Mouse (Mus musculus) embryonic facial prominence, embryonic 14.5 days (tissue): ENCODE results near the gene 9230104L09Rik. TPM values are rescaled to one million over a fixed set of nuclear protein-coding genes. Genes with fewer than 3 reads are reported as not detected.

Experiments
- ATAC-seq: fragments of 200-750 bp; cut with Nextera tagmentation; 2 replicates; pipeline ENCODE4 v1.8.0; 2017; ENCODE audit warnings: low read depth, moderate number of reproducible peaks, moderate TSS enrichment
- DNase-seq: peaks from one replicate; pipeline ENCODE4 v3.0.0-alpha.2; 2015; ENCODE audit warnings: low spot score
- H3K27ac ChIP-seq: fragments of 300-500 bp; sonication (generic); replicated peaks from 2 replicates; pipeline ENCODE4 v1.5.1; 2014; ENCODE audit warnings: low read depth, mild to moderate bottlenecking, low read length, moderate library complexity
- H3K27me3 ChIP-seq: fragments of 300-500 bp; sonication (generic); replicated peaks from 2 replicates; pipeline ENCODE4 v1.6.1; 2014; ENCODE audit warnings: low read length; ENCODE audit not compliant: control insufficient read depth, insufficient read depth
- H3K36me3 ChIP-seq: fragments of 300-500 bp; sonication (generic); 2 replicates; pipeline ENCODE4 v1.6.1; 2014; ENCODE audit warnings: low read length, mixed read lengths; ENCODE audit not compliant: control insufficient read depth, insufficient read depth
- H3K4me1 ChIP-seq: fragments of 300-500 bp; sonication (generic); 2 replicates; pipeline ENCODE4 v1.6.1; 2014; ENCODE audit warnings: antibody characterized with exemption, low read length; ENCODE audit not compliant: control insufficient read depth, insufficient read depth
- H3K4me2 ChIP-seq: fragments of 300-500 bp; sonication (generic); 2 replicates; pipeline ENCODE4 v1.6.1; 2014; ENCODE audit warnings: low read depth, mild to moderate bottlenecking, low read length, moderate library complexity, mixed read lengths
- H3K4me3 ChIP-seq: fragments of 300-500 bp; sonication (generic); 2 replicates; pipeline ENCODE4 v1.5.1; 2014; ENCODE audit warnings: low read depth, mild to moderate bottlenecking, low read length
- H3K9ac ChIP-seq: fragments of 300-500 bp; sonication (generic); 2 replicates; pipeline ENCODE4 v1.6.1; 2014; ENCODE audit warnings: low read depth, mild to moderate bottlenecking, low read length, moderate library complexity, mixed read lengths
- H3K9me3 ChIP-seq: fragments of 300-500 bp; sonication (generic); 2 replicates; pipeline ENCODE4 v1.6.1; 2016; ENCODE audit warnings: low read length; ENCODE audit not compliant: control insufficient read depth
- WGBS: fragments of 180-500 bp; shearing (Covaris S2); extraction: QIAGEN DNeasy Blood & Tissue Kit; methylation state at CpG from one replicate; pipeline ENCODE4 v1.1.7; 2014; 5-methylcytosine and 5-hydroxymethylcytosine counted together
- polyA plus RNA-seq: library from polyadenylated mRNA; unstranded; fragments of >200 nt; fragmentation: Nextera tagmentation; extraction: Ambion mirVana; gene quantifications from 2 replicates; pipeline ENCODE4 v1.2.1, GENCODE M21; 2014

9230104L09Rik gene
- polyA plus RNA-seq, 1 experiment from 2014 or later = not detected

- Histone ChIP-seq H3K27me3 (no peaks in the 10 kb centered on the region), H3K4me2 (no peak overlapping the region), H3K9me3 (no peaks in the 10 kb centered on the region), H3K27ac (no peak overlapping the region), H3K4me1 (0 out of 2 replicates have a peak, but pooled peaks cover 4% of the 10 kb centered on the region), H3K9ac (no peak overlapping the region), H3K4me3 (no peak overlapping the region), H3K36me3 (no peaks in the 10 kb centered on the region)
- ATAC-seq (no peak), DNase-seq (no peak)
These were observed 19.9 kb upstream of the 9230104L09Rik start for GRCm38 (mm10) chr2:148884738-148885137.

- Histone ChIP-seq H3K27ac (no peak overlapping the region), H3K9ac (no peak overlapping the region), H3K27me3 (no peaks in the 10 kb centered on the region), H3K36me3 (no peaks in the 10 kb centered on the region), H3K4me1 (peaks cover 8% of the 10 kb centered on the region), H3K9me3 (no peaks in the 10 kb centered on the region), H3K4me2 (no peak overlapping the region), H3K4me3 (no peak overlapping the region)
- ATAC-seq (no peak), DNase-seq (no peak)
- WGBS = 65% methylated on average over 1 of the region's 1 CpGs
These were observed 14.4 kb upstream of the 9230104L09Rik start for GRCm38 (mm10) chr2:148879199-148879598.

GRCm38 (mm10) chr2:148878641-148879130 lies 13.8 kb upstream of the 9230104L09Rik start:
- H3K9ac ChIP-seq = no peak overlapping the region
- H3K4me1 ChIP-seq = peaks cover 13% of the 10 kb centered on the region
- no peak overlapping the region for H3K4me2 ChIP-seq
- 8% methylated on average over 2 of the region's 2 CpGs for WGBS
- no peaks in the 10 kb centered on the region for H3K27me3 ChIP-seq
- no peak overlapping the region for H3K27ac ChIP-seq
- DNase-seq (no peak), ATAC-seq (no peak)
- no peak overlapping the region for H3K4me3 ChIP-seq
- H3K9me3 ChIP-seq = no peaks in the 10 kb centered on the region
- H3K36me3 ChIP-seq = no peaks in the 10 kb centered on the region

GRCm38 (mm10) chr2:148877016-148877770 lies 12.4 kb upstream of the 9230104L09Rik start:
- H3K4me1 ChIP-seq = peaks cover 24% of the 10 kb centered on the region
- no peak overlapping the region for H3K9ac ChIP-seq
- no peaks in the 10 kb centered on the region for H3K27me3 ChIP-seq
- H3K9me3 ChIP-seq = no peaks in the 10 kb centered on the region
- WGBS = 37% methylated on average over 3 of the region's 3 CpGs
- no peak overlapping the region for H3K27ac ChIP-seq
- H3K4me3 ChIP-seq = no peak overlapping the region
- peaks cover 6% of the 10 kb centered on the region; the same call in 1 of the 2 replicates for H3K36me3 ChIP-seq
- DNase-seq (no peak), ATAC-seq (no peak)
- no peak overlapping the region for H3K4me2 ChIP-seq

GRCm38 (mm10) chr2:148875335-148875811 lies 10.5 kb upstream of the 9230104L09Rik start, which contains the start of gene Cst3:
Cst3 (minus strand) TSS chr2:148875692.
- peak within 1 kb of the TSS; percentile 87 for H3K4me3 ChIP-seq
- peak within 1 kb of the TSS; percentile 84 for H3K4me2 ChIP-seq
- H3K4me1 ChIP-seq = peaks cover 24% of the 10 kb centered on the region
- peak; percentile 93 for DNase-seq
- peak within 1 kb of the TSS; percentile 89 for H3K27ac ChIP-seq
- peak within 1 kb of the TSS; percentile 81 for H3K9ac ChIP-seq
- H3K36me3 ChIP-seq = peaks cover 21% of the 10 kb centered on the region
- ATAC-seq = peak; percentile 97
- 0% methylated on average over 11 of the region's 19 CpGs for WGBS
- H3K27me3 ChIP-seq = no peaks in the 10 kb centered on the region
- no peaks in the 10 kb centered on the region for H3K9me3 ChIP-seq

- H3K9me3 ChIP-seq = no peaks in the 10 kb centered on the region
- WGBS = under 1% methylated on average over 34 of the region's 34 CpGs
These were observed 9.9 kb upstream of the 9230104L09Rik start for GRCm38 (mm10) chr2:148874617-148875334.

GRCm38 (mm10) chr2:148874224-148874616 lies 9.4 kb upstream of the 9230104L09Rik start:
- 28% methylated on average over 3 of the region's 3 CpGs for WGBS

More at GRCm38 (mm10) chr2:148874617-148875334, 9.9 kb upstream of the 9230104L09Rik start:
- H3K27ac ChIP-seq = peak overlapping the region; percentile 89
- peak overlapping the region; percentile 84 for H3K4me2 ChIP-seq
- H3K4me3 ChIP-seq = peak overlapping the region; percentile 87
- H3K4me1 ChIP-seq = peaks cover 24% of the 10 kb centered on the region
- DNase-seq = peak; percentile 48
- H3K27me3 ChIP-seq = no peaks in the 10 kb centered on the region
- peak; percentile 54 for ATAC-seq
- H3K36me3 ChIP-seq = peaks cover 22% of the 10 kb centered on the region
- H3K9ac ChIP-seq = peak overlapping the region; percentile 81

GRCm38 (mm10) chr2:148872860-148873259 lies 8.0 kb upstream of the 9230104L09Rik start:
- peak overlapping the region; percentile 84 for H3K4me2 ChIP-seq
- H3K27ac ChIP-seq = 0 out of 2 replicates have a peak overlapping the region, but pooled peaks have one; percentile 44
- H3K4me3 ChIP-seq = peak overlapping the region; percentile 87
- peaks cover 24% of the 10 kb centered on the region for H3K4me1 ChIP-seq
- ATAC-seq (no peak), DNase-seq (peak; percentile 51)
- H3K9me3 ChIP-seq = no peaks in the 10 kb centered on the region
- WGBS = 72% methylated on average over 4 of the region's 4 CpGs
- peaks cover 22% of the 10 kb centered on the region for H3K36me3 ChIP-seq
- no peaks in the 10 kb centered on the region for H3K27me3 ChIP-seq
- H3K9ac ChIP-seq = 0 out of 2 replicates have a peak overlapping the region, but pooled peaks have one; percentile 19

More at GRCm38 (mm10) chr2:148874224-148874616, 9.4 kb upstream of the 9230104L09Rik start:
- Histone ChIP-seq H3K4me2 (peak overlapping the region; percentile 84), H3K4me3 (peak overlapping the region; percentile 87), H3K36me3 (peaks cover 22% of the 10 kb centered on the region), H3K4me1 (peaks cover 24% of the 10 kb centered on the region), H3K9ac (peak overlapping the region; percentile 81), H3K27me3 (no peaks in the 10 kb centered on the region), H3K27ac (no peak overlapping the region), H3K9me3 (no peaks in the 10 kb centered on the region)
- no peak for DNase-seq
- no peak for ATAC-seq
